23 mouse cellular contexts compared by ENCODE assay signal in genomic region chr16:91444847-91445246, GRCm38 (mm10). TPM values are rescaled to one million over a fixed set of nuclear protein-coding genes. Genes with fewer than 3 reads are reported as not detected.
"Had no signal": no experiment of that assay in that cellular context is flagged by ENCODE, and none has a peak within 500 bp of the region (broad histone marks: within the 10 kb centered on the region; RNA-seq: fewer than 3 reads in every experiment).

No protein-coding gene starts in this region.

- ATAC-seq: intestine, embryonic 15.5 days; midbrain, embryonic 13.5 days; midbrain, embryonic 16.5 days had no signal

- H3K9me3 ChIP-seq: intestine, embryonic 15.5 days; kidney, embryonic 15.5 days; limb, embryonic 12.5 days; limb, embryonic 15.5 days; lung, embryonic 15.5 days; megakaryocyte, embryonic 14.5 days; midbrain, embryonic 10.5 days; midbrain, embryonic 13.5 days; neural tube, embryonic 13.5 days; stomach, embryonic 15.5 days had no signal

- DNase-seq: kidney, adult 11 months; kidney, adult 8-10 months; kidney, postnatal 10 days; kidney, postnatal 36 days; layer of hippocampus, postnatal 36 days; lung, adult 18-20 months; lung, postnatal 10 days; lung, postnatal 36 days; retina, postnatal 1 day had no signal

- H3K4me1 ChIP-seq: midbrain, embryonic 10.5 days; midbrain, embryonic 13.5 days; neural tube, embryonic 13.5 days had no signal

- H3K36me3 ChIP-seq: intestine, embryonic 15.5 days; kidney, embryonic 15.5 days; limb, embryonic 12.5 days; limb, embryonic 15.5 days; lung, embryonic 15.5 days; midbrain, embryonic 10.5 days; midbrain, embryonic 13.5 days; neural tube, embryonic 13.5 days; stomach, embryonic 15.5 days had no signal

- H3K9ac ChIP-seq: intestine, embryonic 15.5 days; kidney, embryonic 15.5 days; limb, embryonic 12.5 days; limb, embryonic 15.5 days; lung, embryonic 15.5 days; midbrain, embryonic 13.5 days; neural tube, embryonic 13.5 days; stomach, embryonic 15.5 days had no signal

- H3K27me3 ChIP-seq: intestine, embryonic 15.5 days; kidney, embryonic 15.5 days; limb, embryonic 12.5 days; limb, embryonic 15.5 days; lung, embryonic 15.5 days; megakaryocyte, embryonic 14.5 days; midbrain, embryonic 13.5 days; neural tube, embryonic 13.5 days; stomach, embryonic 15.5 days had no signal

- H3K4me2 ChIP-seq: intestine, embryonic 15.5 days; kidney, embryonic 15.5 days; limb, embryonic 12.5 days; limb, embryonic 15.5 days; lung, embryonic 15.5 days; midbrain, embryonic 13.5 days; neural tube, embryonic 13.5 days; stomach, embryonic 15.5 days had no signal

- H3K4me3 ChIP-seq: intestine, embryonic 15.5 days; kidney, embryonic 15.5 days; left cerebral cortex, adult 2 months; limb, embryonic 12.5 days; limb, embryonic 15.5 days; lung, embryonic 15.5 days; megakaryocyte, embryonic 14.5 days; midbrain, embryonic 10.5 days; midbrain, embryonic 13.5 days; myocyte; neural tube, embryonic 13.5 days; stomach, embryonic 15.5 days had no signal

- H3K27ac ChIP-seq: intestine, embryonic 15.5 days; kidney, embryonic 15.5 days; left cerebral cortex, adult 2 months; limb, embryonic 12.5 days; limb, embryonic 15.5 days; lung, embryonic 15.5 days; midbrain, embryonic 10.5 days; midbrain, embryonic 13.5 days; neural tube, embryonic 13.5 days; stomach, embryonic 15.5 days had no signal

RNA-seq across cellular contexts. Expression of gene Gm21970, which starts 53.3 kb away (rescaled TPM):
- polyA plus RNA-seq: intestine, embryonic 15.5 days; kidney, embryonic 15.5 days; limb, embryonic 12.5 days; limb, embryonic 15.5 days; lung, embryonic 15.5 days; midbrain, embryonic 10.5 days; midbrain, embryonic 13.5 days; midbrain, embryonic 16.5 days; myocyte; neural tube, embryonic 13.5 days; small intestine, adult 2 months; stomach, embryonic 15.5 days had no signal
